In the genomic region with DNA sequence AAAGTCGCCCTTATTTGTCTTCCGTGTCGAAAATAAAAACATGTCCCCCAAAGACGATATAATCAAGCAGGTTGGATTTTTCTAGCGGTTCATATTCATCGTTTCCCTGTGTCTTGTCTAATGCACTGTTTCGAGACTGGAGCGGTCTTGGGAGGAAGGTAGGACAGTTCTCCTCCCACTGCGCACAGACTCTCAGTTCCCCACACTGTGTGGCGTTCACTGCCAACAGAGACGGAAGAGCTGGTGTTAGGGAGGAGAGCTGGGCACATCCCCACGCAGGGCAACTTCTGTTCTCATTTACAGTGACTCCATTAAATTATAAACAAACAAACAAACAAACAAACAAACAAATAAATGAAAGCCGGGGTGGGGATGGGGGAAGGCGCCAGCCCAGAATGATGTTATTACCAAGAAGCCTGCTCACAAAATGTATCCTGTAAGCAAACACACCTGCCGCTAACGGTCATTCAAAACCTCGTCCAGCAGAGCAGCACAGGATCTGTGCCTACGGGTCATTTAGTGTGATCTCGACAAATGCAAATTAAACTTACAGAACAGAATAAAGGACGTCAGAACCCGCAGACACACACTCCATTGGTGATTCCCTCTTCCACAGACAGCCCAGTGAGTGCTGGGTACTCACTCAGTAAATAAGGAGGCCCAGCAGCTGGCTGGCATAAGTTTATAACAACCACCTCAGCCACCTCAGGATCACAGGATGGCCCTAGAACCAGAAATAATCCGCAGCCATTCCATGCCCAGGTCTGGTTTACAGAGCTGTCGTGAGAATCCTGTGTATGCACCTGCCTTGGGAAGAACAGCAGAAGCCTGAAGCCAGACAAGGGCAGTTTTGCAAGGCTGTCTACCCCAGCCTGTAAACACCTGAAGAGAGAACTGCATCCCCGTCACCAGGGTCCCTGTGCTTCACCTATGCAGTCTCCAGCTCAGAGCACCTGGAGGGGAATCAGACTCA, we compare ENCODE assay signal across 8 mouse cellular contexts.
DNase-seq lines count a peak whose midpoint lies in the region; ATAC-seq and TF ChIP-seq lines count a peak whose summit lies in the region.

No protein-coding gene starts in this region.

- H3K36me3 ChIP-seq in lung, postnatal 0 days (ENCODE audit: insufficient read depth, low read length): no peaks in the 10 kb centered on the region
- no peaks in the 10 kb centered on the region for H3K36me3 ChIP-seq in liver, embryonic 12.5 days
- no peaks in the 10 kb centered on the region for H3K36me3 ChIP-seq in stomach, embryonic 16.5 days (ENCODE audit: control insufficient read depth, insufficient read depth, low read length)

- no peak overlapping the region for H3K27ac ChIP-seq in lung, postnatal 0 days (ENCODE audit: low read length)
- no peak overlapping the region for H3K27ac ChIP-seq in liver, embryonic 12.5 days
- peak overlapping the region; percentile 30 for H3K27ac ChIP-seq in stomach, embryonic 16.5 days (ENCODE audit: low read length)

- ATAC-seq in cerebellum, adult (ENCODE audit: insufficient number of reproducible peaks, low FRiP score, low TSS enrichment): peak; percentile 46
- ATAC-seq in lung, postnatal 0 days: peak; percentile 42; the same call in 1 of the 2 replicates
- ATAC-seq in liver, embryonic 12.5 days: peak; percentile 66
- peak; percentile 61; the same call in 1 of the 2 replicates for ATAC-seq in stomach, embryonic 16.5 days (ENCODE audit: insufficient read depth, low FRiP score)

- TF ChIP-seq CTCF in lung, postnatal 0 days (IDR thresholded peaks at IDR 0.05): no peak

- no peak for TF ChIP-seq EP300 in lung, postnatal 0 days (IDR thresholded peaks at IDR 0.05)

- no peaks in the 10 kb centered on the region for H3K27me3 ChIP-seq in lung, postnatal 0 days (replicated peaks; ENCODE audit: insufficient read depth, low read length)
- H3K27me3 ChIP-seq in liver, embryonic 12.5 days (replicated peaks): no peaks in the 10 kb centered on the region
- H3K27me3 ChIP-seq in stomach, embryonic 16.5 days (ENCODE audit: control insufficient read depth, insufficient read depth, low read length): no peaks in the 10 kb centered on the region

- 24% methylated on average over 24 of the region's 24 CpGs for WGBS in lung, postnatal 0 days
- 33% methylated on average over 24 of the region's 24 CpGs for WGBS in liver, embryonic 12.5 days (ENCODE audit: insufficient replicate concordance)
- WGBS in stomach, embryonic 16.5 days: 24% methylated on average over 24 of the region's 24 CpGs

- H3K9me3 ChIP-seq in lung, postnatal 0 days (ENCODE audit: low read length): no peaks in the 10 kb centered on the region
- no peaks in the 10 kb centered on the region for H3K9me3 ChIP-seq in liver, embryonic 12.5 days (replicated peaks)
- H3K9me3 ChIP-seq in stomach, embryonic 16.5 days (replicated peaks; ENCODE audit: control insufficient read depth, low read length): no peaks in the 10 kb centered on the region

- no peak overlapping the region for H3K9ac ChIP-seq in lung, postnatal 0 days (replicated peaks; ENCODE audit: low read depth)
- H3K9ac ChIP-seq in liver, embryonic 12.5 days: no peak overlapping the region
- H3K9ac ChIP-seq in stomach, embryonic 16.5 days (ENCODE audit: low read length): peak overlapping the region; percentile 49

- H3K4me2 ChIP-seq in lung, postnatal 0 days (replicated peaks; ENCODE audit: low read depth, low read length): peak overlapping the region; percentile 36
- peak overlapping the region; percentile 45 for H3K4me2 ChIP-seq in liver, embryonic 12.5 days
- peak overlapping the region; percentile 53 for H3K4me2 ChIP-seq in stomach, embryonic 16.5 days (ENCODE audit: low read depth, low read length)

- no peak for DNase-seq in cerebellum, postnatal 4 days (ENCODE audit: low spot score in 2 of 2)
- DNase-seq in lung, postnatal 0 days (ENCODE audit: low spot score): no peak
- no peak for DNase-seq in lung, postnatal 4 days
- DNase-seq in spleen, postnatal 10 days (ENCODE audit: low spot score in 2 of 2): no peak
- DNase-seq in gastrocnemius, postnatal 4 days (ENCODE audit: low spot score in 2 of 2): no peak

- H3K4me1 ChIP-seq in lung, postnatal 0 days (ENCODE audit: insufficient read depth, low read depth, low read length): peaks cover 16% of the 10 kb centered on the region; the same call in 1 of the 2 replicates
- peaks cover 13% of the 10 kb centered on the region for H3K4me1 ChIP-seq in liver, embryonic 12.5 days
- H3K4me1 ChIP-seq in stomach, embryonic 16.5 days (ENCODE audit: control insufficient read depth, insufficient read depth, low read length): peaks cover 40% of the 10 kb centered on the region

- H3K4me3 ChIP-seq in lung, postnatal 0 days (ENCODE audit: low read depth, low read length): no peak overlapping the region
- H3K4me3 ChIP-seq in liver, embryonic 12.5 days: peak overlapping the region; percentile 26; the same call in 1 of the 2 replicates
- peak overlapping the region; percentile 31 for H3K4me3 ChIP-seq in stomach, embryonic 16.5 days (replicated peaks; ENCODE audit: low read length)
